In the genomic region with DNA sequence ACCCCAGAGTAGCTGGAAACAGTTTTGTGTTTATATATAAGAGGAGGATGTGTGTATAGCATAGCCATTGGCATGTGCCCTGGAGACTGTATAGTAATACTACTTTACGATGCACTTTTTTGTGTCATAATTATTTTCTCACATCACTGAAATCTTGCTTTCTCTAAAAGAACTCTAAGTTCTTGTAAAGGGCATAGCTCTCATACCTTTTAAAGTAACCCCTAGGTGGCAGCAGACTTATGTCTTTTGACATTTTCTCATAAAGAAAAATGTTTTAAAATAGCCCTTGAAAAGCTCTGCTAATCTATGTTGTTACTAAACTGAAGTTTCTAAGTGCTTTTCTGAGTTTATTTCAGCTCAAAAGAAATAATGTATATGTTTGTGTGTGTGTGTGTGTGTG, we compare ENCODE assay signal across 10 mouse cellular contexts. TPM values are rescaled to one million over a fixed set of nuclear protein-coding genes. Genes with fewer than 3 reads are reported as not detected.
DNase-seq lines count a peak whose midpoint lies in the region; ATAC-seq lines count a peak whose summit lies in the region.
"Had no signal": no experiment of that assay in that cellular context is flagged by ENCODE, and none has a peak within 500 bp of the region (broad histone marks: within the 10 kb centered on the region; RNA-seq: fewer than 3 reads in every experiment).

No protein-coding gene starts in this region.

- peak; percentile 85 for DNase-seq in hindbrain, embryonic 14.5 days (ENCODE audit: low spot score)
- DNase-seq in 416B (ENCODE audit: low read depth) (peak; percentile 66), MEL-GATA-1-ER (ENCODE audit: extremely low read depth, low read depth) (peak; percentile 14)
- peak; percentile 26 for DNase-seq in induced T-regulatory cell, adult 2 months (ENCODE audit: low read depth)
- no peak for DNase-seq in spleen, adult 12 weeks (ENCODE audit: low spot score)
- no peak for DNase-seq in urinary bladder, postnatal 4 days (ENCODE audit: low spot score in 2 of 2)
- DNase-seq: kidney, adult 11 months had no signal

- no peaks in the 10 kb centered on the region for H3K4me1 ChIP-seq in hindbrain, embryonic 14.5 days (replicated peaks; ENCODE audit: control insufficient read depth, insufficient read depth, low read length)
- H3K4me1 ChIP-seq in hindbrain, embryonic 16.5 days (ENCODE audit: control insufficient read depth, insufficient read depth, low read depth, low read length), result no peaks in the 10 kb centered on the region
- H3K4me1 ChIP-seq: liver, embryonic 15.5 days had no signal

- no peak overlapping the region for H3K4me2 ChIP-seq in hindbrain, embryonic 14.5 days (replicated peaks)
- no peak overlapping the region for H3K4me2 ChIP-seq in hindbrain, embryonic 16.5 days (ENCODE audit: low read length)
- H3K4me2 ChIP-seq: liver, embryonic 15.5 days had no signal

- H3K9me3 ChIP-seq in hindbrain, embryonic 14.5 days (ENCODE audit: control insufficient read depth, low read length), result no peaks in the 10 kb centered on the region
- H3K9me3 ChIP-seq in hindbrain, embryonic 16.5 days (ENCODE audit: control insufficient read depth, low read length), result no peaks in the 10 kb centered on the region
- H3K9me3 ChIP-seq: liver, embryonic 15.5 days had no signal

- ATAC-seq in hindbrain, embryonic 14.5 days (ENCODE audit: low FRiP score), result no peak
- no peak for ATAC-seq in hindbrain, embryonic 16.5 days
- ATAC-seq in megakaryocyte-erythroid progenitor cell, adult 5-6 weeks (replicated peaks; ENCODE audit: low FRiP score, low TSS enrichment, poor library complexity, severe bottlenecking), result no peak

- H3K4me3 ChIP-seq in hindbrain, embryonic 14.5 days (replicated peaks; ENCODE audit: low read length), result no peak overlapping the region
- no peak overlapping the region for H3K4me3 ChIP-seq in hindbrain, embryonic 16.5 days (ENCODE audit: low read length)
- H3K4me3 ChIP-seq: liver, embryonic 15.5 days had no signal

- WGBS in hindbrain, embryonic 14.5 days, result 84% methylated on average over 1 of the region's 1 CpGs
- 78% methylated on average over 1 of the region's 1 CpGs for WGBS in hindbrain, embryonic 16.5 days

- H3K27ac ChIP-seq in hindbrain, embryonic 14.5 days, result no peak overlapping the region
- no peak overlapping the region for H3K27ac ChIP-seq in hindbrain, embryonic 16.5 days (ENCODE audit: low read depth, low read length)
- H3K27ac ChIP-seq: liver, embryonic 15.5 days had no signal

- no peaks in the 10 kb centered on the region for H3K27me3 ChIP-seq in hindbrain, embryonic 14.5 days (ENCODE audit: control insufficient read depth, insufficient read depth, low read length)
- no peaks in the 10 kb centered on the region for H3K27me3 ChIP-seq in hindbrain, embryonic 16.5 days (replicated peaks; ENCODE audit: control insufficient read depth, insufficient read depth, low read length)
- H3K27me3 ChIP-seq: liver, embryonic 15.5 days had no signal

- H3K36me3 ChIP-seq in hindbrain, embryonic 14.5 days (replicated peaks; ENCODE audit: control insufficient read depth, insufficient read depth), result peaks cover 91% of the 10 kb centered on the region
- H3K36me3 ChIP-seq in hindbrain, embryonic 16.5 days (ENCODE audit: control insufficient read depth, insufficient read depth, low read length), result peaks cover 46% of the 10 kb centered on the region

- H3K9ac ChIP-seq in hindbrain, embryonic 14.5 days, result no peak overlapping the region
- H3K9ac ChIP-seq in hindbrain, embryonic 16.5 days (ENCODE audit: low read depth, low read length), result no peak overlapping the region
- H3K9ac ChIP-seq: liver, embryonic 15.5 days had no signal

RNA-seq across cellular contexts. Expression of a gene that starts 49.9 kb away (rescaled TPM):
- polyA plus RNA-seq in hindbrain, embryonic 14.5 days (2014; fragmentation: Nextera tagmentation; extraction: Ambion mirVana), result 64.4 and 71.6 TPM in 2 replicates
- polyA plus RNA-seq in hindbrain, embryonic 16.5 days (2015; fragmentation: Nextera tagmentation; extraction: Ambion mirVana), result 41.6 and 48.1 TPM in 2 replicates
- 54.8 and 58.0 TPM in 2 replicates for total RNA-seq in megakaryocyte-erythroid progenitor cell, adult 5-6 weeks (2014; fragmentation: Nextera tagmentation)
- 92.9 and 118 TPM in 2 replicates for total RNA-seq in megakaryocyte-erythroid progenitor cell, adult 5-6 weeks (2017)

Comparison
In these comparisons a context has a peak if more than half of its experiments do, and no peak if none do; other contexts are left out.
1. DNase-seq: peak in hindbrain, embryonic 14.5 days (single experiment), 416B (single experiment), MEL-GATA-1-ER (single experiment) and induced T-regulatory cell, adult 2 months (single experiment); none in spleen, adult 12 weeks (single experiment) and urinary bladder, postnatal 4 days (0 of 2).